Mouse (Mus musculus): ENCODE measurements at regions not wholly inside any gene's neighbourhood (a gene's known extent, or its start where the extent isn't known, plus 50 kb on each side); places are given as distances from the start of the nearest gene placed in this dataset.

GRCm38 (mm10) chr16:58352156-58352555, 56.1 kb upstream of the Dcbld2 start:
- no peak for TF ChIP-seq POLR2A (IDR thresholded peaks at IDR 0.05; ENCODE audit: extremely low read depth, insufficient read depth, low read length)
- TF ChIP-seq CTCF (IDR thresholded peaks at IDR 0.05; ENCODE audit: low read depth, low read length) = no peak
- 79% methylated on average over 3 of the region's 3 CpGs for WGBS
- H3K4me3 ChIP-seq (ENCODE audit: insufficient read depth, low read depth, low read length) = no peak overlapping the region

GRCm38 (mm10) chr16:58354551-58354950, 53.7 kb upstream of the Dcbld2 start:
- H3K27me3 ChIP-seq (ENCODE audit: control insufficient read depth, insufficient read depth, low read length) = no peaks in the 10 kb centered on the region
- DNase-seq (ENCODE audit: extremely low read depth, low read depth, low spot score) = no peak
- TF ChIP-seq POLR2A (IDR thresholded peaks at IDR 0.05; ENCODE audit: extremely low read depth, insufficient read depth, low read length) (no peak), CTCF (IDR thresholded peaks at IDR 0.05; ENCODE audit: low read depth, low read length) (no peak)
- H3K4me1 ChIP-seq (ENCODE audit: control insufficient read depth, insufficient read depth, low read length) = no peaks in the 10 kb centered on the region
- whole genome bisulfite sequencing = 73% methylated on average over 6 of the region's 6 CpGs
- H3K9ac ChIP-seq (ENCODE audit: low read depth, low read length) = no peak overlapping the region
- H3K79me2 ChIP-seq (ENCODE audit: control insufficient read depth, insufficient read depth, low read length) = no peaks in the 10 kb centered on the region
- no peaks in the 10 kb centered on the region for H3K36me3 ChIP-seq (ENCODE audit: control insufficient read depth, insufficient read depth, low read length)
- H3K4me3 ChIP-seq (ENCODE audit: insufficient read depth, low read depth, low read length) = no peak overlapping the region
- H3K27ac ChIP-seq (replicated peaks; ENCODE audit: insufficient read depth, low read depth, low read length) = no peak overlapping the region

More at GRCm38 (mm10) chr16:58352156-58352555, 56.1 kb upstream of the Dcbld2 start:
- no peak overlapping the region for H3K9ac ChIP-seq (ENCODE audit: low read depth, low read length)
- no peaks in the 10 kb centered on the region for H3K79me2 ChIP-seq (ENCODE audit: control insufficient read depth, insufficient read depth, low read length)
- H3K27me3 ChIP-seq (ENCODE audit: control insufficient read depth, insufficient read depth, low read length) = no peaks in the 10 kb centered on the region
- no peaks in the 10 kb centered on the region for H3K36me3 ChIP-seq (ENCODE audit: control insufficient read depth, insufficient read depth, low read length)
- no peaks in the 10 kb centered on the region for H3K4me1 ChIP-seq (ENCODE audit: control insufficient read depth, insufficient read depth, low read length)
- DNase-seq (ENCODE audit: extremely low read depth, low read depth, low spot score) = no peak
- H3K27ac ChIP-seq (replicated peaks; ENCODE audit: insufficient read depth, low read depth, low read length) = no peak overlapping the region
